Mouse (Mus musculus) cerebellum, adult 2 months (tissue): ENCODE measurements at regions not wholly inside any gene's neighbourhood (a gene's known extent, or its start where the extent isn't known, plus 50 kb on each side); places are given as distances from the start of the nearest gene placed in this dataset.

Experiments
- CTCF ChIP-seq: fragments of 200-500 bp; IDR thresholded peaks from 2 replicates; pipeline ENCODE4 v1.5.1; 2011; ENCODE audit warnings: low read depth, mild to moderate bottlenecking, control low read depth, low read length, moderate library complexity, borderline replicate concordance; ENCODE audit not compliant: insufficient read depth
- POLR2A ChIP-seq: fragments of 200-500 bp; IDR thresholded peaks from 2 replicates; pipeline ENCODE4 v1.6.1; 2011; ENCODE audit warnings: low read length, control low read depth, borderline replicate concordance; ENCODE audit not compliant: insufficient read depth

- TF ChIP-seq POLR2A (no peak), CTCF (no peak)
These were observed 112.9 kb upstream of the Npvf start for GRCm38 (mm10) chr6:50767126-50767525.
